Mouse (Mus musculus): Measurements from ENCODE around the gene H2-T3.

- no peak for TF ChIP-seq CTCF (IDR thresholded peaks at IDR 0.05; ENCODE audit: low read depth)
- no peak for TF ChIP-seq EP300 (IDR thresholded peaks at IDR 0.05; ENCODE audit: low read depth)
Observed at GRCm38 (mm10) chr17:36170287-36170814, 19.7 kb downstream of the H2-T3 start.
